Comparison of ENCODE assay signal across 23 mouse cellular contexts in the genomic region with DNA sequence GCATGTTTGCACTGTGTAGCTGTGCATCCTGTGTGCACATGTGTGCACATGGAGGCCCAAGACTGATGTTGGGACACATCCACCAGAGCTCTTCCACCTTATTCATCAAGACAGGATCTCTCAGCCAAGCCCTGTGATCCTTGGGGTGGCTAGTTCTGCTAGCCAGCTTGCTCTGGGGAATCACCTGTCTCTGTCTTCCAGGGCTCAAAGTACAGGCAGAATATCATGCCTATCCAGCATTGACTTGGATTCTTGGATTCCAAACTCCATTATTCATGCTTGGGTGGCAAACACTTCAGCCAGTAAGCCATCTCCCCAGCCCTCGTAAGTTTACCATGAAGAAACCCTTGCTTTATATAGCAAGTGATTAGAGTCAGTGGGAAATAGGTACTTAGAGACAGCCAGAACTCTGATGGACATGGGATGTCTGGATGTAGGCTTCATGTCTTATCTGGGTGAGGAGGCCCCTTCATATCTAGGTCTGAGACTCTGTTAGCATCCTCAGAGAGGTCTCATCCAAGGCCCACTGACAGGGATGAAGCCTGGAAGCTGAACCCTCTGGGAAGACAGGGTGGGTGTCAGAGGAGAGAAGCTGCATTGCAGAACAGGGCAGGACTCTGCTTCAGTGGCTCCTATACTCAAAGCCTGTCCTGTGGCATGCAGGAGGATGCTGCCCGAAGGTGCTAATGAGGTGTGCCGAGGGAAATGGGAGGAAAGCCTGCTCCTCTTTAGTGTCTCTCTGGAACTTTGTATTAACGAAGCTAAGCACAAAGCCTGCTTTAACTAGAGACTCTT.
DNase-seq lines count a peak whose midpoint lies in the region; ATAC-seq lines count a peak whose summit lies in the region.
"Had no signal": no experiment of that assay in that cellular context is flagged by ENCODE, and none has a peak within 500 bp of the region (broad histone marks: within the 10 kb centered on the region; RNA-seq: fewer than 3 reads in every experiment).

No protein-coding gene starts in this region.

- H3K36me3 ChIP-seq in heart, embryonic 11.5 days (ENCODE audit: control insufficient read depth, insufficient read depth, low read length), result no peaks in the 10 kb centered on the region
- no peaks in the 10 kb centered on the region for H3K36me3 ChIP-seq in intestine, embryonic 14.5 days (ENCODE audit: control insufficient read depth, insufficient read depth, low read length)
- H3K36me3 ChIP-seq in intestine, embryonic 16.5 days (ENCODE audit: control insufficient read depth, insufficient read depth, low read length), result no peaks in the 10 kb centered on the region
- H3K36me3 ChIP-seq in kidney, embryonic 14.5 days (ENCODE audit: control insufficient read depth, insufficient read depth, low read length), result no peaks in the 10 kb centered on the region
- H3K36me3 ChIP-seq: embryonic facial prominence, embryonic 10.5 days; embryonic facial prominence, embryonic 12.5 days; forebrain, embryonic 15.5 days; G1E had no signal

- H3K9ac ChIP-seq in heart, embryonic 11.5 days (ENCODE audit: low read depth, low read length), result no peak overlapping the region
- H3K9ac ChIP-seq in intestine, embryonic 14.5 days (ENCODE audit: low read length), result no peak overlapping the region
- no peak overlapping the region for H3K9ac ChIP-seq in intestine, embryonic 16.5 days (ENCODE audit: low read depth, low read length)
- no peak overlapping the region for H3K9ac ChIP-seq in kidney, embryonic 14.5 days (ENCODE audit: low read depth, low read length)
- H3K9ac ChIP-seq: embryonic facial prominence, embryonic 12.5 days; forebrain, embryonic 13.5 days; forebrain, embryonic 15.5 days had no signal

- no peak overlapping the region for H3K4me2 ChIP-seq in heart, embryonic 11.5 days
- no peak overlapping the region for H3K4me2 ChIP-seq in intestine, embryonic 14.5 days (ENCODE audit: low read length)
- H3K4me2 ChIP-seq in intestine, embryonic 16.5 days (ENCODE audit: low read depth, low read length), result no peak overlapping the region
- H3K4me2 ChIP-seq in kidney, embryonic 14.5 days (replicated peaks; ENCODE audit: low read depth, low read length), result no peak overlapping the region
- H3K4me2 ChIP-seq: embryonic facial prominence, embryonic 12.5 days; forebrain, embryonic 13.5 days; forebrain, embryonic 15.5 days had no signal

- DNase-seq in heart, adult 11 months, result peak; percentile 66
- peak; percentile 36 for DNase-seq in intestine, embryonic 14.5 days (ENCODE audit: low spot score)
- peak; percentile 23 for DNase-seq in kidney, adult 9 months
- DNase-seq: adrenal gland, adult 8-10 months; adrenal gland, postnatal 14 days; adrenal gland, postnatal 36 days; B cell, adult 2 months; cerebellum, adult 11-12 months; cerebellum, adult 2 months; cerebellum, adult 9-10 months; cerebellum, postnatal 10 days; cerebellum, postnatal 25 days had no signal

- no peaks in the 10 kb centered on the region; the same call in 1 of the 2 replicates for H3K27me3 ChIP-seq in heart, embryonic 11.5 days (ENCODE audit: control insufficient read depth, insufficient read depth, low read length)
- H3K27me3 ChIP-seq in intestine, embryonic 14.5 days (replicated peaks; ENCODE audit: control insufficient read depth, insufficient read depth, low read length), result no peaks in the 10 kb centered on the region
- no peaks in the 10 kb centered on the region for H3K27me3 ChIP-seq in intestine, embryonic 16.5 days (replicated peaks; ENCODE audit: control insufficient read depth, insufficient read depth, low read length)
- no peaks in the 10 kb centered on the region for H3K27me3 ChIP-seq in kidney, embryonic 14.5 days (ENCODE audit: control insufficient read depth, insufficient read depth, low read length)
- H3K27me3 ChIP-seq: embryonic facial prominence, embryonic 12.5 days; forebrain, embryonic 13.5 days; forebrain, embryonic 15.5 days had no signal

- no peaks in the 10 kb centered on the region for H3K9me3 ChIP-seq in heart, embryonic 11.5 days (replicated peaks; ENCODE audit: control insufficient read depth, low read length)
- H3K9me3 ChIP-seq in intestine, embryonic 14.5 days (ENCODE audit: control insufficient read depth, low read length), result no peaks in the 10 kb centered on the region
- no peaks in the 10 kb centered on the region for H3K9me3 ChIP-seq in intestine, embryonic 16.5 days (ENCODE audit: control insufficient read depth, low read length)
- H3K9me3 ChIP-seq in kidney, embryonic 14.5 days (ENCODE audit: control insufficient read depth, low read length), result no peaks in the 10 kb centered on the region
- H3K9me3 ChIP-seq: embryonic facial prominence, embryonic 10.5 days; embryonic facial prominence, embryonic 12.5 days; forebrain, embryonic 13.5 days; forebrain, embryonic 15.5 days had no signal

- 56% methylated on average over 4 of the region's 4 CpGs for WGBS in heart, embryonic 11.5 days (ENCODE audit: insufficient replicate concordance)
- WGBS in intestine, embryonic 14.5 days, result 71% methylated on average over 4 of the region's 4 CpGs
- 86% methylated on average over 4 of the region's 4 CpGs for WGBS in intestine, embryonic 16.5 days
- WGBS in kidney, embryonic 14.5 days, result 62% methylated on average over 4 of the region's 4 CpGs

- no peaks in the 10 kb centered on the region for H3K4me1 ChIP-seq in heart, embryonic 11.5 days (ENCODE audit: control insufficient read depth, insufficient read depth, low read length)
- peaks cover 3% of the 10 kb centered on the region; the same call in 1 of the 2 replicates for H3K4me1 ChIP-seq in intestine, embryonic 14.5 days (replicated peaks; ENCODE audit: control insufficient read depth, insufficient read depth, low read length)
- no peaks in the 10 kb centered on the region for H3K4me1 ChIP-seq in intestine, embryonic 16.5 days (ENCODE audit: control insufficient read depth, insufficient read depth, low read length)
- H3K4me1 ChIP-seq in kidney, embryonic 14.5 days (ENCODE audit: control insufficient read depth, insufficient read depth, low read length), result no peaks in the 10 kb centered on the region; the same call in 1 of the 2 replicates
- H3K4me1 ChIP-seq: embryonic facial prominence, embryonic 12.5 days; forebrain, embryonic 13.5 days; forebrain, embryonic 15.5 days had no signal

- ATAC-seq in heart, embryonic 11.5 days (replicated peaks; ENCODE audit: insufficient number of reproducible peaks, low FRiP score, low TSS enrichment), result no peak
- no peak for ATAC-seq in intestine, embryonic 14.5 days (replicated peaks; ENCODE audit: low FRiP score, low TSS enrichment, low read depth)
- ATAC-seq in intestine, embryonic 16.5 days, result no peak
- ATAC-seq in kidney, embryonic 14.5 days (ENCODE audit: low FRiP score, low TSS enrichment), result no peak
- ATAC-seq: activated CD4-positive, CD25-positive, alpha-beta regulatory T cell, adult 4 months; CD4-positive, CD25-positive, alpha-beta regulatory T cell, adult 4 months; forebrain, embryonic 13.5 days; forebrain, embryonic 15.5 days; Patski had no signal

- no peak overlapping the region for H3K4me3 ChIP-seq in heart, embryonic 11.5 days (ENCODE audit: low read depth, low read length)
- no peak overlapping the region for H3K4me3 ChIP-seq in intestine, embryonic 14.5 days (ENCODE audit: low read depth, low read length)
- no peak overlapping the region for H3K4me3 ChIP-seq in intestine, embryonic 16.5 days (ENCODE audit: low read length)
- no peak overlapping the region for H3K4me3 ChIP-seq in kidney, embryonic 14.5 days (ENCODE audit: low read length)
- H3K4me3 ChIP-seq: embryonic facial prominence, embryonic 10.5 days; embryonic facial prominence, embryonic 12.5 days; forebrain, embryonic 13.5 days; forebrain, embryonic 15.5 days had no signal

- H3K27ac ChIP-seq in heart, embryonic 11.5 days (ENCODE audit: low read depth, low read length), result no peak overlapping the region
- no peak overlapping the region for H3K27ac ChIP-seq in intestine, embryonic 14.5 days (ENCODE audit: low read depth)
- no peak overlapping the region for H3K27ac ChIP-seq in intestine, embryonic 16.5 days (ENCODE audit: low read length)
- H3K27ac ChIP-seq in kidney, embryonic 14.5 days (ENCODE audit: low read depth, low read length), result no peak overlapping the region
- H3K27ac ChIP-seq: embryonic facial prominence, embryonic 10.5 days; embryonic facial prominence, embryonic 12.5 days; forebrain, embryonic 13.5 days; forebrain, embryonic 15.5 days had no signal
